23 mouse cellular contexts compared by ENCODE assay signal in genomic region chr13:36035528-36035927, GRCm38 (mm10).
DNase-seq lines count a peak whose midpoint lies in the region; ATAC-seq and TF ChIP-seq lines count a peak whose summit lies in the region.
"Had no signal": no experiment of that assay in that cellular context is flagged by ENCODE, and none has a peak within 500 bp of the region (broad histone marks: within the 10 kb centered on the region; RNA-seq: fewer than 3 reads in every experiment).

No protein-coding gene starts in this region.

- TF ChIP-seq CTCF in liver, postnatal 0 days (IDR thresholded peaks at IDR 0.05; ENCODE audit: low read depth) = no peak
- no peak for TF ChIP-seq CTCF in lung, adult 2 months (IDR thresholded peaks at IDR 0.05; ENCODE audit: insufficient read depth, low read length)

- TF ChIP-seq POLR2A in lung, adult 2 months (IDR thresholded peaks at IDR 0.05; ENCODE audit: borderline replicate concordance, extremely low read depth, low read depth, low read length) = no peak

- H3K9me3 ChIP-seq in liver, postnatal 0 days (ENCODE audit: low read length) = no peaks in the 10 kb centered on the region
- H3K9me3 ChIP-seq in liver, embryonic 13.5 days (replicated peaks) = no peaks in the 10 kb centered on the region
- H3K9me3 ChIP-seq: embryonic facial prominence, embryonic 12.5 days; G1E; heart, embryonic 13.5 days; hindbrain, embryonic 15.5 days had no signal

- no peaks in the 10 kb centered on the region for H3K27me3 ChIP-seq in liver, postnatal 0 days (ENCODE audit: insufficient read depth, low read length)
- no peaks in the 10 kb centered on the region for H3K27me3 ChIP-seq in liver, embryonic 13.5 days
- H3K27me3 ChIP-seq: embryonic facial prominence, embryonic 12.5 days; heart, embryonic 13.5 days; hindbrain, embryonic 15.5 days had no signal

- peak; percentile 48 for DNase-seq in adrenal gland, adult 2 months
- no peak for DNase-seq in adrenal gland, postnatal 25 days
- DNase-seq in liver (peak; percentile 28), NIH3T3 (ENCODE audit: low read depth) (peak; percentile 11)
- DNase-seq in liver, postnatal 0 days = no peak
- DNase-seq in liver, embryonic 13.5 days = peak; percentile 13
- no peak for DNase-seq in lung, adult 2 months
- no peak for DNase-seq in gastrocnemius, adult 8-10 months (ENCODE audit: low spot score in 2 of 2)
- DNase-seq: B cell, adult 2 months; cerebellum, adult 11 months; cerebellum, adult 8-10 months; cerebellum, postnatal 14 days; embryo, embryonic 11 days; gastrocnemius, postnatal 14 days; heart, postnatal 36 days; kidney, adult 2 months had no signal

- no peak overlapping the region for H3K4me2 ChIP-seq in liver, postnatal 0 days (ENCODE audit: low read depth, low read length)
- no peak overlapping the region for H3K4me2 ChIP-seq in liver, embryonic 13.5 days
- H3K4me2 ChIP-seq: embryonic facial prominence, embryonic 12.5 days; heart, embryonic 13.5 days; hindbrain, embryonic 15.5 days had no signal

- H3K27ac ChIP-seq in liver, postnatal 0 days (ENCODE audit: low read depth) = no peak overlapping the region
- H3K27ac ChIP-seq in liver, embryonic 13.5 days = no peak overlapping the region; the same call in 1 of the 2 replicates
- H3K27ac ChIP-seq: embryonic facial prominence, embryonic 12.5 days; heart, embryonic 13.5 days; hindbrain, embryonic 15.5 days had no signal

- no peak overlapping the region for H3K9ac ChIP-seq in liver, postnatal 0 days (replicated peaks)
- no peak overlapping the region for H3K9ac ChIP-seq in liver, embryonic 13.5 days
- H3K9ac ChIP-seq: embryonic facial prominence, embryonic 12.5 days; heart, embryonic 13.5 days; hindbrain, embryonic 15.5 days had no signal

- no peak for TF ChIP-seq EP300 in liver, postnatal 0 days (IDR thresholded peaks at IDR 0.05; ENCODE audit: low read depth)

- no peak for ATAC-seq in liver, postnatal 0 days
- ATAC-seq in liver, embryonic 13.5 days (ENCODE audit: low read depth) = 0 out of 2 replicates have a peak, but pooled peaks have one; percentile 36
- ATAC-seq: CD4-positive, CD25-positive, alpha-beta regulatory T cell, adult 4 months; forebrain, embryonic 14.5 days; intestine, embryonic 16.5 days had no signal

- peaks cover 6% of the 10 kb centered on the region; the same call in 1 of the 2 replicates for H3K4me1 ChIP-seq in liver, postnatal 0 days (ENCODE audit: insufficient read depth)
- H3K4me1 ChIP-seq in liver, embryonic 13.5 days (replicated peaks) = peaks cover 13% of the 10 kb centered on the region
- no peaks in the 10 kb centered on the region for H3K4me1 ChIP-seq in lung, adult 2 months (ENCODE audit: control insufficient read depth, insufficient read depth, low read length)
- H3K4me1 ChIP-seq: embryonic facial prominence, embryonic 12.5 days; hindbrain, embryonic 15.5 days had no signal

- no peak overlapping the region for H3K4me3 ChIP-seq in liver, postnatal 0 days (ENCODE audit: low read depth, low read length)
- H3K4me3 ChIP-seq in liver, embryonic 13.5 days (replicated peaks) = no peak overlapping the region
- H3K4me3 ChIP-seq in lung, adult 2 months (replicated peaks; ENCODE audit: extremely low read depth, low read depth, low read length) = no peak overlapping the region
- H3K4me3 ChIP-seq: embryonic facial prominence, embryonic 12.5 days; heart, embryonic 13.5 days; hindbrain, embryonic 15.5 days had no signal

- 72% methylated on average over 4 of the region's 4 CpGs for WGBS in liver, postnatal 0 days (ENCODE audit: insufficient replicate concordance)
- 69% methylated on average over 4 of the region's 4 CpGs for WGBS in liver, embryonic 13.5 days (ENCODE audit: insufficient replicate concordance)
- 75% methylated on average over 4 of the region's 4 CpGs for WGBS in lung, adult 2 months

- no peaks in the 10 kb centered on the region for H3K36me3 ChIP-seq in liver, postnatal 0 days (replicated peaks; ENCODE audit: insufficient read depth, low read length)
- H3K36me3 ChIP-seq in liver, embryonic 13.5 days = no peaks in the 10 kb centered on the region
- H3K36me3 ChIP-seq: embryonic facial prominence, embryonic 12.5 days; heart, embryonic 13.5 days; hindbrain, embryonic 15.5 days had no signal

Comparison
In these comparisons a context has a peak if more than half of its experiments do, and no peak if none do; other contexts are left out.
1. DNase-seq: peak in adrenal gland, adult 2 months (single experiment), liver (single experiment), NIH3T3 (single experiment) and liver, embryonic 13.5 days (single experiment); none in adrenal gland, postnatal 25 days (single experiment), liver, postnatal 0 days (single experiment), lung, adult 2 months (single experiment) and gastrocnemius, adult 8-10 months (0 of 2).